Mouse (Mus musculus) activated CD4-positive, CD25-positive, alpha-beta regulatory T cell, adult 4 months (primary cell): ENCODE measurements around the gene Xxylt1. TPM values are rescaled to one million over a fixed set of nuclear protein-coding genes. Genes with fewer than 3 reads are reported as not detected.

ENCODE experiments used
- ATAC-seq: one replicate; pipeline ENCODE4 v1.8.0; 2017
- polyA plus RNA-seq, 2 experiments: library from polyadenylated mRNA; unstranded; fragments of 100-300 nt; shearing (Covaris generic); gene quantifications; one replicate each; pipeline ENCODE4 v1.2.1; 2017

Gene Xxylt1
- polyA plus RNA-seq, 2 experiments from 2014 or later = 17.0 to 27.9 TPM

DNA sequence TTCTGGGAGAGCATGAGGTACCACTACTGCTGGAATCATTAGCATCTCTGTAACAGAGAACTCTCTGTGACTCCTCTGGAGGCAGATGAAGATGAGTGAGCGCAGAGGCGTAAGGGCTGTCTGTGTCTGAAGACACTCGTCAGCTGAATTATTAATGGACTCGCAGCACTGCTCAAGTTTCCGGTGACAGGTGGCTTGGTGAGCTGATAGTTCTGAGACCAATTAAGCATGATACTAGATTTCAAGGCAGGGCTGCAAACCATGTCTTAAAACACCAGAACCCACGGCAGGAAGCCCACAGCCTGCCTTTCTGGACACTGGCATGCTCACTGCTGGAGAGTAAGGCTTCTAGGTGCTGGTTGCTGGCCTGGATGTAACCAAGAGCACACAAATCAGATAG, 93.5 kb downstream of the Xxylt1 start:
- no peak for ATAC-seq

GRCm38 (mm10) chr16:30984826-30985545, 96.2 kb downstream of the Xxylt1 start:
- no peak for ATAC-seq

- no peak for ATAC-seq
These were observed 97.1 kb downstream of the Xxylt1 start for GRCm38 (mm10) chr16:30984101-30984500.

GRCm38 (mm10) chr16:30983699-30984098, 97.5 kb downstream of the Xxylt1 start:
- no peak for ATAC-seq

DNA sequence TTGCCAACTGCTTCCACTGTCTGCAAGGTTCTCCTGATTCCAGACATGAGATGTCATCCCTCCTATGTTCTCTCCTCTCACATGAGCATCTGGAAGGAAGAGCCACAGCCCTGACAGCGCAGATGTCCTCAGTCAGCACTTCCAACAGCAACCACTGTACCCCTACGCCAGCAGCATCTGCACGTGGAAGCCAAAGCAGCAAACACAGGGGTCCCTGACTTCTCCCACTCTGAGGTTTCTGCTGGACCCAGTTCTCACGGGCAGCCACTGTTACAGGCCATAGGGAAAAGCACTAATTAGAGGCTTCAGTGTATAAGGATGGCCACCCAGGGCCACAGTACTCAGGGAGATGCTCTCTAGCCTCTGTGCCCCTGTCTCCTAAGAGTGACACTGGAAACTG, 98.0 kb downstream of the Xxylt1 start:
- no peak for ATAC-seq

GRCm38 (mm10) chr16:30981345-30981744, 99.9 kb downstream of the Xxylt1 start:
- no peak for ATAC-seq

DNA sequence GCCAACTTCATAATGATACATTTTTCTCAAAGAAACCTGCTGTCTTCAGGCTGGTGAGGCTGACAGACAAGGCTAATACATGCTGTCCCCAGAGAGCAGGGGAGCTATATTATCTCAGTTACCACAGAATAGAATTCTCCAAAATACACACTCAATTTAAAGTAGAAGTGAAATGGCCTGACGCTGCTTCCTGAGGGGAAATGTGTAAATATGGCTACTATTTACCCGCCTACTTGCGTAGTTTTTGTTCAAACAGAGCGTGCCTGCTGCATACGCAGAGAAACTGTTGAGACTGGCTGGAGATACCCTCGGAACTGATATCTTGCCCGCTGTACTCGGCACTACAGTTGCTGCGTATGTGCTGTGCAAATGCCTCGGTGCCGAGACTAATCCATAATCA, 101.3 kb downstream of the Xxylt1 start:
- no peak for ATAC-seq

GRCm38 (mm10) chr16:30977728-30978127, 103.5 kb downstream of the Xxylt1 start:
- no peak for ATAC-seq

DNA sequence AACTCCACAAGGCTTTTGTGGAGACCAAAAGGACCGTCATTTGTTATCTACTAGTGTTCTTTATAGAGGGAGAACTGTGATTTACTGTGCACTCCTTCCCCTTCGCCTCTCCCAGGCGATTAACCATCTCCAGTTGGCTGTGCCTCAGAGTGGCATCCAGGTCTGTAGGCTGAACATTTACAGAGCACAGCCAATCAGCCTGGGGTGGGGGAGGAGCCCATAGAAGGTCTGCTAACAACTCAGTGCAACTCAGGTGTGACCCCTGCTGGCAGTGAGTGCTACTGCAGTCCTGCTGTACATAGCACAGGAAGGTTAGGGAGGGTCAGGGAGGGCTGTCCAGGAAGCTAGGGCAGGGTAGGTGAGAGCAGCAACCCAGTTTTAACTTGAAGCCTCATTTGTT, 104.0 kb downstream of the Xxylt1 start:
- peak; percentile 95 for ATAC-seq

- ATAC-seq = no peak
These were observed 106.7 kb downstream of the Xxylt1 start for GRCm38 (mm10) chr16:30974549-30974948.

DNA sequence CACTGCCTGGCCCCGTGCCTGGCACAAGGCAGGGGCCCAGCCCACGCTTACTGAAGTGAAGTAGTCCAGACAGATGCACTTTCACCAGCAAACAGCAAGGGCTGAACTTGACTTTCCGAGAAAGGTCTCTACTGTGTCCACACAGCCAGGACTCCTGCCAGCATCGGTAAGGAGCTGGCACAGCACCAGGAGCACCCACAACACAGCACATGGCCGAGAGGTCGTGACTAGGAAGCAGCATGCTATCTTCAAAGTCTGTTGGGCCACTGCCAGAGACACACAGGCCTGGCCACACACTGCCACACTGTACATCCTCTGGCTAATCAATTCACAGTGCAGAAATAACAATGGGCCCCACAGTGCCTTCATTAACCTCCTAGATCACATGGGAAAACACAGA, 107.8 kb downstream of the Xxylt1 start:
- ATAC-seq = no peak

- peak; percentile 83 for ATAC-seq
These were observed 109.2 kb downstream of the Xxylt1 start for GRCm38 (mm10) chr16:30971950-30972541.

GRCm38 (mm10) chr16:30969266-30970064, 111.8 kb downstream of the Xxylt1 start:
- ATAC-seq = no peak

DNA sequence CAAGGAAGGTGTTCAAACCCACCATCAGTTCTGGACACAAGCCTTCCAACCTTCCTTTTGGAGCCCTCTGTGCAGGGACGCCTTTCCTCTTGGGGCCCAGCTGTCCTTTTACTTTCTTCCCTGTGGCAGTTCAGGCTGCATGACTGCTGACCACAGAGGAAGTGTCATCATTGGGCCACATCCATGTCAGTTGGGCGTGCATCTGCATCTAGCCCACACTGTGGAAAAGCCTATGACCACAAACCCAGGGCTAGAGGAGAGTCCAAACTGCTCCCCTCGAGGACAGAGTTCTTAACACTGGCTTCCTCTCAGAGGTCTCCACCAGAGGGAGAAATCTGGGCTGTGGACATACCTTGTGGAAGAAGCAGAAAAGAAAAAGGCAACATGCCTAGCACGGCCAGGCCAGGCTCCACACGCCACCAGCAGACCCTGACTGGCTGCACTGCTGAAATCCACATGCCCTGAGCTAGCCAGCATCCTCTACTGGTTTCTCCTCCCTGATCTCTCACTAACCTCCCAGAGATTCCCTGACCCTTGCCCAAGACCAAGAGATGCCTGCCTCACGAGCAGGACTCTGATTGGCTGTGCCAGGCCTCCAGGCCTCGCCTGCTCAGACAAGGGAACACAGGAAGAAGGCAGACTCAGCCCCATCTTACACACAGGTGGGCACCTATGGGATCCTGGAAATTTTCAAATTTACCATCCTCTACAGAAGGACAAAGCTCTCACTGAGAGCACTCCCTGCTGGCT, 112.7 kb downstream of the Xxylt1 start:
- no peak for ATAC-seq

DNA sequence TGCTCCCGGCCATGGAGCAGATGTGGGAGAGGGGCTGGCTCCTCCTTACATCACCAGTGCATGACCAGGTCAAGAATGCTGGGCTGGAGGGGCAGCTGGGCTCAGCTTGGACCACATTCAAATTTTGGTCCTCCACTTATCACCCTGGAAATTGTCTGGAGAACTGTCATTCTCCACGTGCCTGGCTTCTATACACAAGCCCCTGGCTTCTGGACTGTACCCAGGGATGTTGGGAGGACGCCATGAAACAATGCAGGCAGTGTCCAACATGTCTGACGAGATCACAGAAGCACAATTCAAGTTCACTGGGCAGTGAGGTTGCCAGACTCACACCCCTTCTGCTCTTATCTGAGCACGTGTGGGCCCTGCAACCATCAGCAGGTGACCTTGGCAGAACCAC, 114.5 kb downstream of the Xxylt1 start:
- no peak for ATAC-seq

DNA sequence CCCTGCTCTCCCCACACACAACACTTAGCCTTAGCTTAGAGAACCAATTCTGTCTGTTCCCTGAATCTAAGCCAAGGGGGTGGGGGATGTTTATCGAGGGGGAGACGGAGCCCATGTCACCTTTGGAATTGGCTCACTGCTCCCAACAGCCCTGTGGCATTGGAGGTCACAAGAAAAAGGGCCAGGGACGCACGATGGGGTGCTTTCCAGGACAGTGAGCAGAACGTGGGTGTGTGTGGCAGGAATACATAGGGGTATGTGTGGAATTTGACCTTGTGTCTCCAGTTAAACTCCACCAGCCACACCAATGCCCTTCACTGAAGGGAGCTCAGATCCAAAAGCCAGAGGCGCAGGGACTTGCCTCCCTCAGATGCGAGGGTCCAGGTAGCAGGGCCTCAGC, 116.3 kb downstream of the Xxylt1 start:
- no peak for ATAC-seq

GRCm38 (mm10) chr16:30964411-30964810, 116.8 kb downstream of the Xxylt1 start:
- no peak for ATAC-seq

DNA sequence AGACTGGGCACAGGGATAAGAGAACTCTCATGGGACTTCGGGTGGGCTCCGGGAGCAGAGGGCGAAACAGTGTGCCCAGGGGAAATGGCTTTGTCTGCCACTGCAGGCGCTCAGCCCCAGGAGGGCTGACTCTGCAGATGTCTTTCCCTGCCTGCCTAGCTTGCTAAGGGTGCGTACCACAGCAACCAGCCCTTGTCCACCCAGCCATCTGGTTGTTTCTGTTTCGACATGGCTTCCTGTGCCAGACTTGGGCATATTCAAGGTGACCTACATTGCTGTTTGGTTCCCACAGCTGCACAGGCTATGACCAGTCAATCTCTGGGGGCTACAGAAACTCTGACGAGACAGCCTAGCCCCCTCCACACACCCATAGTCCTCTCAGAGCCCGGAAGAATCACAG, 118.7 kb downstream of the Xxylt1 start:
- ATAC-seq = no peak

- no peak for ATAC-seq
These were observed 120.1 kb downstream of the Xxylt1 start for GRCm38 (mm10) chr16:30961176-30961575.

- ATAC-seq = no peak
These were observed 121.0 kb downstream of the Xxylt1 start for GRCm38 (mm10) chr16:30960266-30960665.

- ATAC-seq = no peak
These were observed 121.5 kb downstream of the Xxylt1 start for GRCm38 (mm10) chr16:30959692-30960091.

DNA sequence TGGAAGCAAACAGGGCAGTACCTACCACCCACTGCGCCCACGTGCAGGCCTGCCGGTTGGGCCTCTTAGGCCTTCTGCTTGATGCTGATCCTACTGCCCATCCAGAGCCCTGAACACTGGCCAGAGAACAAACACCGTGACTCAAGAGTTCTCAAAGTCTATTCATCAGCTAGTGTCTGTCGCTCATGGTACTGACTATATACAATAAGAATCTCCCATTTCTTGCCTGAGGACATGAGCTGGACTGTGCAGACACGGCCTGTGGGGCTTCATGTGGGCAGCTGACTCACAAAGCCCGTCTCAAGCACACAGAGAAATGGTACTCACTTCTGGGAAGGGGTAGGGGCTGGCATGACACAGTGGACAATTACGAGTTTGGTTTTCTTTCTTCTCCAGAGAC, 125.1 kb downstream of the Xxylt1 start:
- no peak for ATAC-seq

GRCm38 (mm10) chr16:30948636-30949035, 132.6 kb downstream of the Xxylt1 start:
- ATAC-seq = no peak
